Mouse (Mus musculus): ENCODE results near the gene Cd3e. TPM values are rescaled to one million over a fixed set of nuclear protein-coding genes. Genes with fewer than 3 reads are reported as not detected.
A peak's percentile ranks its signal among the peaks of the same experiment; 100 is the strongest.
"Not testable (repeated sequence)": the region's sequence is repeated elsewhere in the genome, so short reads cannot be mapped to it uniquely, and the experiment has no call there.

The Cd3e gene
- total RNA-seq, 2 experiments from 2014 or later: 0.43 TPM; not detected in 1

DNA sequence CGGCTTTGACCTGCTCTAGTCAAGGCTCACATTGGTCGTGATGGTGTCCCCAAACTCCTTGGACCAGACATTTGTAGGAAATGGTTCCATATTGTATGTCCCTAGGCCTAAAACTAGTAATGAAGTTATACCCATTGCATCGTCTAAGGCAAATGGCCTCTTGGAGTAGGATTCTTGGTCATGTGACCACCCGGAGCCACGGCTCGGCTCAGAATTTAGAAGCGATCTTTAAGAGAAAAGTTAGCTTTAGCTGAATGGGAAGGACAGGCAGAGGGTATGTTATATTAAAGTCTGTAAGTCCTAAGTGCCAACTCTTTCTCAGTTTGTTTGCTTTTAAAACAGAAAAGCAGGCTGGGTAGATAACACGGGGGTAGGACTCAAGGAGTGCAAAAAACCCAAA, 27.3 kb downstream of the Cd3e start:
- ATAC-seq (replicated peaks; ENCODE audit: low FRiP score, poor library complexity, severe bottlenecking): no peak

DNA sequence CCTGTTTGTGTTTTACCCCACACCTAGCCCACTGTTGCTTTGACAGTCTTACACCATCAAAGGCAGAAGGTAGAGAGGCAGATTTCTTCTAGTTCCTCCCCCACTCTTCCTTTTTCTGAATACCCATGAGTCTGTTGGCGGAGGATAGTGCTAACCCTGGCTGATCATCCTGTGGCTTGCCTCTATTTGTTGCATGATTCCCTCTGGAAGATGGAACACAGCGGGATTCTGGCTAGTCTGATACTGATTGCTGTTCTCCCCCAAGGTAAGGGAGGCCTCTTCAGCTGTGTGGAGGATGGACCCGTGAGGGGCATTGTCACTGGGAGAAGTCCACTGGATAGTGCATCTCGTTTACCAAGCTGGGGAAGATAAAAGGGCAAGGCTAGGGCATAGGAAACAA, 27.8 kb downstream of the Cd3e start, which contains the start of gene Cd3d:
Cd3d (plus strand) TSS at position 111 of the 400 bp plus-strand sequence.
- no peak for ATAC-seq (replicated peaks; ENCODE audit: low FRiP score, poor library complexity, severe bottlenecking)

DNA sequence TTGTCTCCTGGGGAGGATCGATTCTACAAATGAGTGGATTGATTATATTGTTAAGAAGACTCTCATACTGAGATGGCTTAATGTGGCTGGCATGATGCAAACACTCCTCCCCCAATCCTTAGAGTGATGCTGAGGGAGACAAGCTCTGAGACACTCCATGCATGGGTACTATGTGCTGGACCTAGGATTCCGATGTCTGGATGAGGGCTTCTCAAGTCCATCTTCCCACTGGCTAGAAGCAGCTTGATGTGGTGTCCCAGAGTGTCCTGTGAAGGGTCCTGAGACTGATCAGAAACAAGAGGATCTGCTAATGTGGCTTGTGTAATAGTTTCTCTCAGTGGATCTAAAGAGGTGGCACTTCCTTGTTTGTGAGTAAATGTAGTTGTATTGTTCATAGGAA, 28.3 kb downstream of the Cd3e start:
- no peak for ATAC-seq (replicated peaks; ENCODE audit: low FRiP score, poor library complexity, severe bottlenecking)

DNA sequence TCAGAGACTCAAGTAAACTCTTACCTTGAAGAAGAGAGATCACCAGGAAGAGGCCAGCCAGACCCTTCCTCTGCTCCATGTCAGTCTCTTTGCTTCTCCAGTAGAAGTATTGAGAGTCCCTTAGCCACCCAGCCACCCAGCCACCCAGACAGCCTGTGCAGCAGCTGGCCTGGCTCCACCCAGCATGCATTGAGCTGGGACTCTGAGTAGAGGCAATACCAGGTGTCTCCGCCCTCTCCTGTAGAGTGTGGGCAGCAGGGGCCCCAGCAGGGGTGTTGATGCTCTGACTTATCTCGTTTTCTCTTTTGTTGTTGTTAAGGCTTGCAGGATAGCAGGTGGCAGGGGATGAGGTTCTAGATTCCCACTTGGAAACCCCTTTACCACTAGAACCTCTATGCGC, 29.2 kb downstream of the Cd3e start, which contains the start of gene Cd3g:
Cd3g (minus strand) TSS at position 190 of the 400 bp plus-strand sequence.
- no peak for ATAC-seq (replicated peaks; ENCODE audit: low FRiP score, poor library complexity, severe bottlenecking)

DNA sequence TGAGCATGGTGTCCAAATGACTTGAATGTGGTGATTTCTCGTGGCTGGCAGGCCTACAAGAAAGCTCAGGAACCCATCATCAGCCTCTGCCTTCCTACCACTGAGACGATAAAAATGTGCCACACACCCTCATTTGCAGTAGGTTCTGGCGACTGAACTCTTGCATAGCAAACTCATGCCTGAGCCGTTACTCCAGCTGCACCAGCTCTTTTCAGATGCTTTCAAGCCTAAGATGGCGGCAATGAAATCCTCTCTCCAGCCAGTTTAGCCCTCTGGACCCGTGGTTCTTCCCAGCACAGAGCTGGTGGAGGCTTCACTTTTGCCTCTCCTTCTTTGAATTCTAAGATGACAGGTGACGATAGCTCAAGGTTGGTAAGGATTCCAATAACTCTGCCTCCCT, 29.6 kb downstream of the Cd3e start:
- no peak for ATAC-seq (replicated peaks; ENCODE audit: low FRiP score, poor library complexity, severe bottlenecking)

DNA sequence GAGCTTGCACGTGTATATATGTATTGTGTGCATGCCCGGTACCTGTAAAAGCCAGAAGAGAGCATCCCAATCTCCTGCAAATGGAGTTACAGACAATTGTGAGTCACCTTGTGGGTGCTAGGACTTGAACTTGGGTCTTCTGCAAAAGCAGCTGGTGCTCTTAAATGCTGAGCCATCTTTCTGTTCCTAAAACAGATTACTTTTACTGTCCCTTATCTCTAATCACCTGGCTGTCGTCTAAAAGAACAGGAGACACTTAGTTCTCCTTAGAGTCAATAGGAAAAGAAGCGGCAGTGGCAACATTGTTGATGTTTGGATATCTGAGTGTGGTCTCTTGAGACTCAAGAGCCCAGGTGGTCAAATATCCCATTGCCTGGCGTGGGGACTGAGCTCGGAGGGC, 31.6 kb downstream of the Cd3e start:
- ATAC-seq (replicated peaks; ENCODE audit: low FRiP score, poor library complexity, severe bottlenecking): no peak

DNA sequence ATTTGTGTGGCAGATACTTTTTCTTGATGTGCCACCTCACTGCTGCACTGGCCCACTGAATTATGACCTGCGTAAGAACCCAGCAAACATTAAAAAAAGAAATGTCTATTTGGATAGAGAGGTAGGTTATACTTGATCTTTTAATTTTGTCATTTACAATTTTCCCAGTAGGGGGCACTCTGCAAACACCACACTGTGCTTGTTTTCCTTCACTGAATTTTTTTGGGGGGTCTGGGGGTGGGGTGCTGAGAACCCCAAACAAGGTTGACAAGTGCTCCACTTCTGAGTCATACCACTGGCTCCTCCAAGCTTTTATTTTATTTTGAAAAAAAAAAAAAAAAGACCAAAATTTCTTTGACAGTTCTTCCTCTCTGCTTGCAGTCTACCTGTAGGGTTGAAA, 40.0 kb downstream of the Cd3e start:
- no peak for ATAC-seq (replicated peaks; ENCODE audit: low FRiP score, poor library complexity, severe bottlenecking)

DNA sequence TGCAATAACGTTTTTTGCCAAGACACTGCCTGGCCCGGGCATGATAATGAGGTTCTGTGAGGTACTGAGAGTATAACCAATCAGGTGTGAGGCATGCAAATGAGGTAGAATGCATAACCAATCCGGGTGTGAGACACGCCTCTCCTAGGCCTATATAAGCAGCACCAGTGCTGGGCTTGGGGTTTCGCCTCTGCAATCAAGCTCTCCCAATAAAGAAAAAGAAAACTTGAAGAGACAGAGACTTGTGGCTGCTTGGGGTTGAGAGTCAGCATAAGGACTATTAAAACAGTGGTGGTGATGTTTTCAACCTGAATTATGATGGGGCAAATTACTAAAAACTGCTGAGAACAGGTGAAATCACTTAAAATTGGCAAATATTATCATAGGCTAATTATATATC, 41.7 kb downstream of the Cd3e start:
- not testable (repeated sequence) for ATAC-seq (replicated peaks; ENCODE audit: low FRiP score, poor library complexity, severe bottlenecking)

DNA sequence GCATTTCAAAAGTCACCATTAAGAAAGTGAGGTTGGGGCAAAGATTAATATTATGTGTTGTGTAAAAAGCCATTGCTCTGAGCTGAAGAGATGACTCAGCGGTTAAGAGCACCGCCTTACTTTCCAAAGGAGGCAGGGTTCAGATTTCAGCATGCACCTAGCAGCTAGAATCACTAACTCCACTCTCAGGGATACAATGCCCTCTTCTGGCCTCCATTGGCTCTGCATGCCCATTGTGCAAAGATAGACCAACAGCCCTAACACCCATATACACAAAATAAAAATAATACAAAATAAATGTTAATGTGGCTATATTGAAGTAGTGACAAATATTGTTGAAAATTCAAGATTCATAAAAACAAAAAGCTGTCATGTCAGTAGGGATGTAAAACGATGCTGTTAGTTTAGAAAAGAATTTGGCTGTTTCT, 42.6 kb downstream of the Cd3e start:
- ATAC-seq (replicated peaks; ENCODE audit: low FRiP score, poor library complexity, severe bottlenecking): peak; percentile 71

DNA sequence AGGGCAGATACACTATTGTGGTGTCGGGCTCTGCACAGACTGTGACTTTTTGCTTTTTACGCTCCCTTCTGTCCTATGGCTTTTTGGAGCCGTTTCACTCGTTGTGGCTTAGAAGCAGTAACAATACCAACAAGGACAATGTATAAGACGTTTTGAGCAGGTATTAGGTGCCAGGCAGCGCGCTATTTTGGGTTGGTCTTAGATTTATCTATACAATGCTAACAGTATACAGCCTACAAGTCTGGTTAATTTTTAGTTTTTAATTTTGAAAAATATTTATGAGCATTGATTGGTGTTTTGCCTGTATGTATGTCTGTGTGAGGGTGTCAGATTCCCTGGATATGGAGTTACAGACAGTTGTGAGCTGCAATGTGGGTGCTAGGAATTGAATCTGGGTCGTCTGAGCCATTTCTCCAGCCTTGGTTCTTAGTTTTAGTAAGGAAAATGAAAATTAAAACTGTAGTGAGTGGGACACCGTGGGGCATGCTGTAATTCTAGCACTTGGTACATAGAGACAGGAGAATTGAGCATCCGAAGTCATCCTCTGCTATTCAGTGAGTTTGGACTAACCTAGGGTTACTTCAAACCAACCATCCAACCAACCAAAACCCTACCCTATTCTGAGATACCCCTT, 43.5 kb downstream of the Cd3e start:
- ATAC-seq (replicated peaks; ENCODE audit: low FRiP score, poor library complexity, severe bottlenecking): no peak

DNA sequence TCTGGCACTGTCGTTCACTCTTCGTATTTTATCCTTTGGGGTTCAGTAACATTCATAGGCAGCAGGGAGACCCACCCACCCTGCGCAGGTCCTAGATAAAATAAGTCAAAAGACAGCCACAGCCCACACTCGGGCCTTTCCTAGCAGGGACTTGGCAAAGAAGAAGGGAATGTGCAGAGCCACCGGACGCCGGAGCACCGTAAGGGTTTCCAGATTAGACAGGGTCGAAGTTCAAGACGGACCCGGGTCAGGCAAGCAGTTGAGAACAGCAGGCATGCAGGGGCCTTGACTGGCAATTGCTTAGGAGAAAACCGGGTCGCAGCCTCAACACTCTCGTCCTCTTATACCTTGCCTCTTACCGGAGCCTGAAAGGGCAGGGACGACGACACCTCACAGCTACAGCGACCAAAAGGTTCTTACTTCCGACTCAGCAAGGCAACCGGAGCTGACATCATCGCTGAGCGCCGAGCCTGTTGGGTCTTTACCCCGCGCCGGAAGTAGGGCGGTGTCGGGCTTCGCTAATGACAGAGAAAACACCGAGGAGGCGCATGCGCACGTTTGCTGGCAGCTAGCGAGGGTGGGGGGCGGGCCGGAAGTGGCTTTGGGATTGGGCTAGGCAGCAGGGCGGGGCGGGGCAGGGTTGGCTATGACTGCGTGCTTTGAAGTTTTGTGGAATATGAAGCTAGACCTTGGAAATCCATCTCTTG, 44.1 kb downstream of the Cd3e start, which contains the start of gene Ube4a:
Ube4a (minus strand) TSS at position 475 of the 707 bp plus-strand sequence.
- ATAC-seq (replicated peaks; ENCODE audit: low FRiP score, poor library complexity, severe bottlenecking): peak; percentile 94

DNA sequence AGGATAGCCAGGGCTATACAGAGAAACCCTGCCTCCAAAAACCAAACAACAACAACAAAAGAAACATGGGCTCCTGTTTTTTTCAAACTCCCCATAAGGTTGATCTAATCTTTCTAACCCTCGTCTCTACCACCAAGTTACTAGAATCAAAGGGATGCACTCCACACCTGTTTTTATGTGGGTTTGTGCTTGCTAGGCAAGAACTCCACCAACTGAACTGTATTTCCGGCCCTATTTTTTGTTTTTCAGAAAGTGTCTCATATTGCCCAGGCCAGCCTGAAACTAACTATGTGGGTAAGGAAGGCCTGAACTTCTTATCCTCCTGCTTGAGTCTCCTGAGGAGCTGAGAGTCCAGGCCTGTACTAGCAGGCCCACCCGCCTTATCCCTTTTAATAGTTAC, 55.0 kb downstream of the Cd3e start:
- no peak for ATAC-seq (replicated peaks; ENCODE audit: low FRiP score, poor library complexity, severe bottlenecking)

Other genes starting within 250 kb of the Cd3e start
- 52.6 and 60.4 TPM in 2 replicates for gene Arcn1, start 241.8 kb downstream of the Cd3e start, total RNA-seq (2015; ENCODE audit: low replicate concordance)
- gene Arcn1, start 241.8 kb downstream of the Cd3e start, total RNA-seq (2017; ENCODE audit: low replicate concordance): 66.1 and 94.8 TPM in 2 replicates
- gene Ift46, start 241.7 kb downstream of the Cd3e start, total RNA-seq (2015; ENCODE audit: low replicate concordance): 62.1 and 85.9 TPM in 2 replicates
- gene Ift46, start 241.7 kb downstream of the Cd3e start, total RNA-seq (2017; ENCODE audit: low replicate concordance): 40.4 and 54.4 TPM in 2 replicates
- not detected in 2 replicates for gene Tmem25, start 210.3 kb downstream of the Cd3e start, total RNA-seq (2015; ENCODE audit: low replicate concordance)
- gene Tmem25, start 210.3 kb downstream of the Cd3e start, total RNA-seq (2017; ENCODE audit: low replicate concordance): not detected in 2 replicates
- not detected in 2 replicates for gene Ttc36, start 206.6 kb downstream of the Cd3e start, total RNA-seq (2015; ENCODE audit: low replicate concordance)
- gene Ttc36, start 206.6 kb downstream of the Cd3e start, total RNA-seq (2017; ENCODE audit: low replicate concordance): 1.4 TPM in 1 of 2 replicates, not detected in the other
- gene Kmt2a, start 128.3 kb downstream of the Cd3e start, total RNA-seq (2015; ENCODE audit: low replicate concordance): 15.8 and 32.8 TPM in 2 replicates
- 6.0 and 7.8 TPM in 2 replicates for gene Kmt2a, start 128.3 kb downstream of the Cd3e start, total RNA-seq (2017; ENCODE audit: low replicate concordance)
- 219 and 228 TPM in 2 replicates for gene Atp5l, start 88.9 kb downstream of the Cd3e start, total RNA-seq (2015; ENCODE audit: low replicate concordance)
- gene Atp5l, start 88.9 kb downstream of the Cd3e start, total RNA-seq (2017; ENCODE audit: low replicate concordance): 38.1 and 117 TPM in 2 replicates
- gene Ube4a, start 44.0 kb downstream of the Cd3e start, total RNA-seq (2015; ENCODE audit: low replicate concordance): 19.0 and 38.2 TPM in 2 replicates
- gene Ube4a, start 44.0 kb downstream of the Cd3e start, total RNA-seq (2017; ENCODE audit: low replicate concordance): 29.6 and 53.4 TPM in 2 replicates
- gene Cd3g, start 29.2 kb downstream of the Cd3e start, total RNA-seq (2015; ENCODE audit: low replicate concordance): 6.9 TPM in 1 of 2 replicates, not detected in the other
- gene Cd3g, start 29.2 kb downstream of the Cd3e start, total RNA-seq (2017; ENCODE audit: low replicate concordance): 0.98 and 6.6 TPM in 2 replicates
- gene Cd3d, start 27.8 kb downstream of the Cd3e start, total RNA-seq (2015; ENCODE audit: low replicate concordance): not detected in 2 replicates
- not detected in 2 replicates for gene Cd3d, start 27.8 kb downstream of the Cd3e start, total RNA-seq (2017; ENCODE audit: low replicate concordance)
- not detected in 2 replicates for gene Mpzl2, start 30.2 kb upstream of the Cd3e start, total RNA-seq (2015; ENCODE audit: low replicate concordance)
- not detected in 2 replicates for gene Mpzl2, start 30.2 kb upstream of the Cd3e start, total RNA-seq (2017; ENCODE audit: low replicate concordance)
- 1.0 and 1.9 TPM in 2 replicates for gene Mpzl3, start 45.6 kb upstream of the Cd3e start, total RNA-seq (2015; ENCODE audit: low replicate concordance)
- 0.56 TPM in 1 of 2 replicates, not detected in the other for gene Mpzl3, start 45.6 kb upstream of the Cd3e start, total RNA-seq (2017; ENCODE audit: low replicate concordance)
- 2.7 and 3.1 TPM in 2 replicates for gene Jaml, start 69.6 kb upstream of the Cd3e start, total RNA-seq (2015; ENCODE audit: low replicate concordance)
- gene Jaml, start 69.6 kb upstream of the Cd3e start, total RNA-seq (2017; ENCODE audit: low replicate concordance): 1.2 and 3.6 TPM in 2 replicates
- gene Scn2b, start 108.2 kb upstream of the Cd3e start, total RNA-seq (2015; ENCODE audit: low replicate concordance): 0.77 TPM in 1 of 2 replicates, not detected in the other
- not detected in 2 replicates for gene Scn2b, start 108.2 kb upstream of the Cd3e start, total RNA-seq (2017; ENCODE audit: low replicate concordance)
- not detected in 2 replicates for gene Scn4b, start 128.8 kb upstream of the Cd3e start, total RNA-seq (2015; ENCODE audit: low replicate concordance)
- gene Scn4b, start 128.8 kb upstream of the Cd3e start, total RNA-seq (2017; ENCODE audit: low replicate concordance): not detected in 2 replicates
- gene BC049352, start 172.4 kb upstream of the Cd3e start, total RNA-seq (2015; ENCODE audit: low replicate concordance): not detected in 2 replicates
- gene BC049352, start 172.4 kb upstream of the Cd3e start, total RNA-seq (2017; ENCODE audit: low replicate concordance): not detected in 2 replicates
- gene Tmprss4, start 194.5 kb upstream of the Cd3e start, total RNA-seq (2015; ENCODE audit: low replicate concordance): not detected in 2 replicates
- not detected in 2 replicates for gene Tmprss4, start 194.5 kb upstream of the Cd3e start, total RNA-seq (2017; ENCODE audit: low replicate concordance)